Comparison of ENCODE assay signal across 26 mouse cellular contexts in genomic region chr6:108871251-108871650, GRCm38 (mm10). TPM values are rescaled to one million over a fixed set of nuclear protein-coding genes. Genes with fewer than 3 reads are reported as not detected.
DNase-seq lines count a peak whose midpoint lies in the region; ATAC-seq lines count a peak whose summit lies in the region.
"Had no signal": no experiment of that assay in that cellular context is flagged by ENCODE, and none has a peak within 500 bp of the region (broad histone marks: within the 10 kb centered on the region; RNA-seq: fewer than 3 reads in every experiment).

No protein-coding gene starts in this region.

- ATAC-seq in heart, embryonic 12.5 days (ENCODE audit: insufficient number of reproducible peaks, low FRiP score) = no peak
- ATAC-seq: forebrain, embryonic 13.5 days; forebrain, embryonic 16.5 days; intestine, postnatal 0 days; Patski had no signal

- peaks cover 3% of the 10 kb centered on the region; the same call in 1 of the 2 replicates for H3K4me1 ChIP-seq in heart, embryonic 12.5 days (replicated peaks)
- H3K4me1 ChIP-seq: heart, embryonic 15.5 days; hindbrain, embryonic 10.5 days had no signal

- H3K27ac ChIP-seq in heart, embryonic 12.5 days (ENCODE audit: poor library complexity, severe bottlenecking) = no peak overlapping the region
- H3K27ac ChIP-seq: forebrain, embryonic 10.5 days; forebrain, embryonic 13.5 days; heart, embryonic 15.5 days; hindbrain, embryonic 10.5 days; hindbrain, embryonic 14.5 days had no signal

- no peaks in the 10 kb centered on the region for H3K27me3 ChIP-seq in heart, embryonic 12.5 days (replicated peaks)
- H3K27me3 ChIP-seq: CH12.LX; forebrain, embryonic 13.5 days; heart, embryonic 15.5 days; Patski had no signal

- no peak overlapping the region for H3K4me3 ChIP-seq in heart, embryonic 12.5 days
- H3K4me3 ChIP-seq: forebrain, embryonic 10.5 days; forebrain, embryonic 13.5 days; heart, embryonic 15.5 days; hindbrain, embryonic 10.5 days had no signal

- no peaks in the 10 kb centered on the region for H3K9me3 ChIP-seq in heart, embryonic 12.5 days (replicated peaks)
- H3K9me3 ChIP-seq: forebrain, embryonic 10.5 days; forebrain, embryonic 13.5 days; G1E; heart, embryonic 15.5 days; hindbrain, embryonic 10.5 days had no signal

- peak; percentile 33 for DNase-seq in adrenal gland, postnatal 14 days
- no peak for DNase-seq in adrenal gland, postnatal 4 days (ENCODE audit: low spot score in 2 of 2)
- peak; percentile 45 for DNase-seq in heart, adult 11 months
- peak; percentile 61 for DNase-seq in left cerebral cortex, postnatal 4 days
- DNase-seq in left cerebral cortex, adult 9 months (ENCODE audit: low spot score in 2 of 2) = no peak
- DNase-seq in adipocyte (ENCODE audit: low spot score) = peak; percentile 26
- DNase-seq: adrenal gland, adult 2 months; B cell, adult 2 months; cerebellum, adult 2 months; cerebellum, adult 9-11 months; gastrocnemius, postnatal 10 days; gastrocnemius, postnatal 36 days; heart, postnatal 10 days; heart, postnatal 36 days had no signal

- intact Hi-C loops in left cerebral cortex, postnatal 4 days (cut with DNase I) = no loop called here

- H3K9ac ChIP-seq in heart, embryonic 12.5 days = no peak overlapping the region
- H3K9ac ChIP-seq: forebrain, embryonic 13.5 days; heart, embryonic 15.5 days; hindbrain, embryonic 14.5 days had no signal

- H3K4me2 ChIP-seq in heart, embryonic 12.5 days = no peak overlapping the region
- H3K4me2 ChIP-seq: forebrain, embryonic 13.5 days; heart, embryonic 11.5 days; heart, embryonic 15.5 days; hindbrain, embryonic 14.5 days had no signal

- no peaks in the 10 kb centered on the region for H3K36me3 ChIP-seq in heart, embryonic 12.5 days
- H3K36me3 ChIP-seq: forebrain, embryonic 10.5 days; G1E; heart, embryonic 15.5 days; hindbrain, embryonic 10.5 days had no signal

- 81% methylated on average over 4 of the region's 4 CpGs for WGBS in heart, embryonic 12.5 days

RNA-seq across cellular contexts. Expression of gene Edem1, which starts 42.8 kb away (rescaled TPM):
- 54.8 and 73.2 TPM in 2 replicates for total RNA-seq in adrenal gland, postnatal 14 days (2021)
- 10 to 100 TPM; 40.1 to 41.1 TPM for total RNA-seq in adrenal gland, postnatal 4 days (2021)
- polyA plus RNA-seq in heart, embryonic 12.5 days (2016; fragmentation: Nextera tagmentation; extraction: Ambion mirVana) = 15.4 and 15.6 TPM in 2 replicates
- 10 to 100 TPM; 40.0 to 48.9 TPM for total RNA-seq in left cerebral cortex, postnatal 4 days (2021)

Comparison
In these comparisons a context has a peak if more than half of its experiments do, and no peak if none do; other contexts are left out.
1. DNase-seq: peak in adrenal gland, postnatal 14 days (single experiment), heart, adult 11 months (single experiment), left cerebral cortex, postnatal 4 days (single experiment) and adipocyte (single experiment); none in adrenal gland, postnatal 4 days (0 of 2) and left cerebral cortex, adult 9 months (0 of 2).